Mouse (Mus musculus): ENCODE results near the gene Cd300ld4.
"Not testable (repeated sequence)": the region's sequence is repeated elsewhere in the genome, so short reads cannot be mapped to it uniquely, and the experiment has no call there.

Gene Cd300ld4

GRCm38 (mm10) chr11:115026912-115027311, at the start of gene Cd300ld4:
Gene Cd300ld4 (minus strand): TSS chr11:115027012.
- not testable (repeated sequence) for DNase-seq (ENCODE audit: low read depth, low spot score)

GRCm38 (mm10) chr11:115075859-115076258, 49.0 kb upstream of the Cd300ld4 start:
- DNase-seq (ENCODE audit: low read depth, low spot score): no peak

- no peak for DNase-seq (ENCODE audit: low read depth, low spot score)
Measured at GRCm38 (mm10) chr11:115075407-115075806, 48.6 kb upstream of the Cd300ld4 start.

- DNase-seq (ENCODE audit: low read depth, low spot score): no peak
Measured at GRCm38 (mm10) chr11:115073002-115073401, 46.2 kb upstream of the Cd300ld4 start.

GRCm38 (mm10) chr11:115071631-115072294, 45.0 kb upstream of the Cd300ld4 start:
- no peak for DNase-seq (ENCODE audit: low read depth, low spot score)

- peak; percentile 90 for DNase-seq (ENCODE audit: low read depth, low spot score)
Measured at GRCm38 (mm10) chr11:115071015-115071551, 44.3 kb upstream of the Cd300ld4 start.

- no peak for DNase-seq (ENCODE audit: low read depth, low spot score)
Measured at GRCm38 (mm10) chr11:115066768-115067167, 40.0 kb upstream of the Cd300ld4 start.

GRCm38 (mm10) chr11:115062077-115062476, 35.3 kb upstream of the Cd300ld4 start, which contains the start of gene Cd300e:
Gene Cd300e (minus strand): TSS chr11:115062177.
- no peak for DNase-seq (ENCODE audit: low read depth, low spot score)

GRCm38 (mm10) chr11:115059797-115060196, 33.0 kb upstream of the Cd300ld4 start:
- DNase-seq (ENCODE audit: low read depth, low spot score): no peak

- DNase-seq (ENCODE audit: low read depth, low spot score): no peak
Measured at GRCm38 (mm10) chr11:115058701-115059100, 31.9 kb upstream of the Cd300ld4 start.

GRCm38 (mm10) chr11:115054537-115054936, 27.7 kb upstream of the Cd300ld4 start:
- no peak for DNase-seq (ENCODE audit: low read depth, low spot score)

GRCm38 (mm10) chr11:115052991-115053390, 26.2 kb upstream of the Cd300ld4 start:
- DNase-seq (ENCODE audit: low read depth, low spot score): peak; percentile 35

- DNase-seq (ENCODE audit: low read depth, low spot score): peak; percentile 86
Measured at GRCm38 (mm10) chr11:115052206-115052605, 25.4 kb upstream of the Cd300ld4 start.

GRCm38 (mm10) chr11:115049282-115049895, 22.6 kb upstream of the Cd300ld4 start:
- no peak for DNase-seq (ENCODE audit: low read depth, low spot score)

GRCm38 (mm10) chr11:115048259-115048658, 21.4 kb upstream of the Cd300ld4 start, which contains the start of gene Cd300ld3:
Gene Cd300ld3 (minus strand): TSS chr11:115048409.
- no peak for DNase-seq (ENCODE audit: low read depth, low spot score)

- not testable (repeated sequence) for DNase-seq (ENCODE audit: low read depth, low spot score)
Measured at GRCm38 (mm10) chr11:115037669-115038068, 10.9 kb upstream of the Cd300ld4 start, which contains the start of gene Cd300ld5. Gene Cd300ld5 (minus strand): TSS chr11:115037769.

GRCm38 (mm10) chr11:115016093-115016492, 10.7 kb downstream of the Cd300ld4 start, which contains the start of gene Cd300ld2:
Gene Cd300ld2 (minus strand): TSS chr11:115016193.
- not testable (repeated sequence) for DNase-seq (ENCODE audit: low read depth, low spot score)

GRCm38 (mm10) chr11:115004070-115004469, 22.7 kb downstream of the Cd300ld4 start:
- DNase-seq (ENCODE audit: low read depth, low spot score): no peak

GRCm38 (mm10) chr11:115001474-115002040, 25.3 kb downstream of the Cd300ld4 start, which contains the start of gene Cd300c2:
Gene Cd300c2 (minus strand): TSS chr11:115001880.
- DNase-seq (ENCODE audit: low read depth, low spot score): no peak

- no peak for DNase-seq (ENCODE audit: low read depth, low spot score)
Measured at GRCm38 (mm10) chr11:114989793-114990192, 37.0 kb downstream of the Cd300ld4 start, which contains the start of gene Cd300ld. Gene Cd300ld (minus strand): TSS chr11:114989922.

GRCm38 (mm10) chr11:114981866-114982265, 44.9 kb downstream of the Cd300ld4 start:
- no peak for DNase-seq (ENCODE audit: low read depth, low spot score)

GRCm38 (mm10) chr11:114972726-114973125, 54.1 kb downstream of the Cd300ld4 start:
- DNase-seq (ENCODE audit: low read depth, low spot score): no peak

All from ES-CJ7 (cell line).